Mouse (Mus musculus) MEL (cell line): ENCODE data around the gene Rpl26.

Source experiments
- CTCF ChIP-seq, 3 experiments: IDR thresholded peaks in 2 of 3; conservative IDR thresholded peaks in 1 of 3; 2 replicates each; pipeline ENCODE4 v1.5.1; 2011 to 2012; ENCODE audit warnings: low read length in 3 of 3, low read depth in 2 of 3, mild to moderate bottlenecking in 2 of 3, improper control_type of control experiment in 1 of 3, inconsistent platforms in 1 of 3, mixed read lengths in 1 of 3, moderate library complexity in 1 of 3; ENCODE audit not compliant: control insufficient read depth in 1 of 3, insufficient read depth in 1 of 3, poor library complexity in 1 of 3, severe bottlenecking in 1 of 3
- GABPA ChIP-seq: IDR thresholded peaks from 2 replicates; pipeline ENCODE4 v1.6.1; 2012; ENCODE audit warnings: low read depth, mild to moderate bottlenecking, inconsistent platforms, low read length, improper control_type of control experiment, moderate library complexity
- MAZ ChIP-seq: IDR thresholded peaks from 2 replicates; pipeline ENCODE4 v1.6.1; 2012; ENCODE audit warnings: low read depth, mild to moderate bottlenecking, inconsistent platforms, low read length, improper control_type of control experiment
- MEF2A ChIP-seq: IDR thresholded peaks from 2 replicates; pipeline ENCODE4 v1.6.1; 2014; ENCODE audit warnings: low read depth, mild to moderate bottlenecking, inconsistent platforms, low read length, improper control_type of control experiment; ENCODE audit not compliant: poor library complexity, insufficient replicate concordance, severe bottlenecking; ENCODE audit errors: extremely low read depth
- POLR2A ChIP-seq, 2 experiments: IDR thresholded peaks; 2 replicates each; pipeline ENCODE4 v1.6.1; 2011 to 2012; ENCODE audit warnings: low read length in 2 of 2, mild to moderate bottlenecking in 2 of 2, control low read depth in 1 of 2, improper control_type of control experiment in 1 of 2, low read depth in 1 of 2, moderate library complexity in 1 of 2; ENCODE audit not compliant: control insufficient read depth in 1 of 2, insufficient read depth in 1 of 2, poor library complexity in 1 of 2
- TBP ChIP-seq: IDR thresholded peaks from 2 replicates; pipeline ENCODE4 v1.8.0; 2011; ENCODE audit warnings: low read depth, low read length, improper control_type of control experiment
- USF1 ChIP-seq: IDR thresholded peaks from 2 replicates; pipeline ENCODE4 v1.6.1; 2014; ENCODE audit warnings: low read depth, mild to moderate bottlenecking, inconsistent platforms, low read length, improper control_type of control experiment, moderate library complexity
- ZKSCAN1 ChIP-seq: IDR thresholded peaks from 2 replicates; pipeline ENCODE4 v1.6.1; 2012; ENCODE audit warnings: low read depth, mild to moderate bottlenecking, inconsistent platforms, low read length, improper control_type of control experiment, moderate library complexity

DNA sequence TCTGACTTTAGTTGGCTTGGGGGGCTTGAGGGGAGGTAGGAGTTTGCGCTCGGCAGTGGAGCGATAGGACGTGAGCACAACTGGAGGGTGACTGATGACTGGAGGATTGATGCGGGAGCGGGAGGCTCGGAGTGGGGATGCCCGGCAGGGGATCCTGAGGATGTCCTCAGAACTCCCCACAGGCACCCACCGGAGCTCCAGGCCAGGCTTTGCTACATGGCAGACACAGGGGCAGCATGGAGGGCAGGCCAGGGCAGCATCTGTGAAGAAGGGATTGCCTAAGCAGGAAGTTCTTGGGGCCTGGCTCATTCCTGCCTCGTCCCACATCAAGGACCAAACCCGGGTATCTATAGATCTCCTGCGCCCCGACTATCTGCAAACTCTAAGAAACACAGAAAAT lies 52.5 kb downstream of the Rpl26 start:
- TF ChIP-seq USF1 = no peak
- TF ChIP-seq POLR2A (IDR thresholded peaks at IDR 0.05; ENCODE audit: control insufficient read depth in 1 of 2, insufficient read depth in 1 of 2, low read depth in 1 of 2, low read length in 2 of 2, poor library complexity in 1 of 2) = no peak
- no peak for TF ChIP-seq ZKSCAN1
- TF ChIP-seq CTCF (IDR thresholded peaks at IDR 0.05 in 2 of 3, conservative IDR thresholded peaks at IDR 0.05 in 1 of 3; ENCODE audit: control insufficient read depth in 1 of 3, insufficient read depth in 1 of 3, low read depth in 2 of 3, low read length in 3 of 3, poor library complexity in 1 of 3, severe bottlenecking in 1 of 3) = no peak
- TF ChIP-seq TBP = no peak
- no peak for TF ChIP-seq MAZ
- no peak for TF ChIP-seq MEF2A
- no peak for TF ChIP-seq GABPA
